Mouse (Mus musculus) heart, adult 2 months (tissue): ENCODE data around the gene Ppp2r5a. TPM values are rescaled to one million over a fixed set of nuclear protein-coding genes. Genes with fewer than 3 reads are reported as not detected.
A peak's percentile ranks its signal among the peaks of the same experiment; 100 is the strongest.

Experiments used
- DNase-seq, 2 experiments: peaks; one replicate each; pipeline ENCODE4 v3.0.0; 2021
- H3K27ac ChIP-seq: fragments of 200-600 bp; 2 replicates; pipeline ENCODE4 v1.8.1; 2022
- H3K27me3 ChIP-seq: fragments of 200-500 bp; 2 replicates; pipeline ENCODE4 v1.6.1; 2012; ENCODE audit warnings: mild to moderate bottlenecking, low read length, inconsistent platforms, mixed read lengths; ENCODE audit not compliant: control insufficient read depth, insufficient read depth
- H3K36me3 ChIP-seq: fragments of 200-500 bp; 2 replicates; pipeline ENCODE4 v1.6.1; 2012; ENCODE audit warnings: low read length, inconsistent platforms; ENCODE audit not compliant: control insufficient read depth, insufficient read depth
- H3K4me1 ChIP-seq: fragments of 200-500 bp; 2 replicates; pipeline ENCODE4 v1.6.1; 2011; ENCODE audit warnings: low read length; ENCODE audit not compliant: control insufficient read depth, insufficient read depth
- H3K4me3 ChIP-seq: fragments of 200-600 bp; 2 replicates; pipeline ENCODE4 v1.8.1; 2022
- H3K79me2 ChIP-seq: fragments of 200-500 bp; replicated peaks from 2 replicates; pipeline ENCODE4 v1.6.1; 2012; ENCODE audit warnings: mild to moderate bottlenecking, inconsistent platforms, low read length, moderate library complexity, mixed read lengths; ENCODE audit not compliant: control insufficient read depth, insufficient read depth
- H3K9ac ChIP-seq: fragments of 200-500 bp; 2 replicates; pipeline ENCODE4 v1.6.1; 2012; ENCODE audit warnings: low read depth, mild to moderate bottlenecking, control low read depth, inconsistent platforms, low read length, mixed read lengths
- CTCF ChIP-seq: fragments of 200-600 bp; IDR thresholded peaks from 2 replicates; pipeline ENCODE4 v1.8.1; 2022; ENCODE audit warnings: antibody characterized with exemption, mild to moderate bottlenecking, moderate library complexity
- EP300 ChIP-seq: fragments of 200-500 bp; IDR thresholded peaks from 2 replicates; pipeline ENCODE4 v1.6.1; 2011; ENCODE audit warnings: low read depth, low read length, control low read depth; ENCODE audit not compliant: insufficient read depth
- POLR2A ChIP-seq: fragments of 200-500 bp; IDR thresholded peaks from 2 replicates; pipeline ENCODE4 v1.6.1; 2011; ENCODE audit warnings: mild to moderate bottlenecking, low read depth, low read length, control low read depth; ENCODE audit not compliant: insufficient read depth
- WGBS: fragments of 180-500 bp; shearing (Covaris S2); methylation state at CpG from one replicate; pipeline ENCODE4 v1.1.7; 2018; 5-methylcytosine and 5-hydroxymethylcytosine counted together
- intact Hi-C: fragments of 180-260 bp; cut with DNase I; formaldehyde crosslinking; loops from one replicate; pipeline ENCODE4 v1.15.1; 2025
- polyA plus RNA-seq: library from polyadenylated mRNA; depleted of rRNA; stranded (reverse); fragments of >200 nt; gene quantifications from 2 replicates; pipeline ENCODE4 v1.2.3, GENCODE M21; 2012
- total RNA-seq, 2 experiments: library from RNA; stranded (reverse); gene quantifications; 2 replicates each; pipeline ENCODE4 v1.2.3; 2021

The Ppp2r5a gene
- total and polyA plus RNA-seq, 3 experiments = 53.7 to 110 (median 105) TPM

DNA sequence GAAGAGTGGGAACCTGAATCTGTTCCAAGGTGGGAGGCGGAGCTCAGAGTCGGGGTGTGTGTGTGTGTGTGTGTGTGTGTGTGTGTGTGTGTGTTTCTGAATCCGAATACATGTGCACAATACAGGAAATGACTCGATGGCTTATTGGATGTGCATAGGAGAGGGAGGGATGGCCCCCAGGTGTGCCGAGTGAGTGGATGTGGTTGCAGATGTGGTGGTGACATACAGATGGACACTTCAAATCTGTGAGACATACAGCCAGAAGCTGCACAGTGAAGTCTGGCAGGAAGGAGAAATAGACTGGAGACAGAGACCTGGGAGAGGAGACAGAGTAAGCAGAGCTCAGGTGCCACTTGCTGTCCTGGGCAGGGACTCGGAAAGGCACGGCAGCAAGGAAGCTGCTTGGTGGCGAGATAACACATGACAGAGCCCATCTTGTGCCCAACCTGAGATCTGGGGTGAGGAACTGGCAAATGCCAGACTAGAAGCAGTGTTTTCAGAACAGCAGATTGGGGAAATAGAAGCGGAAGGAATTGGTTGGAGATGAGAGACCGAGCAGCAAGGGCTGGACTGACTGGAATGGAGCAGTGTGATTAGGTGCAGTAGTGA, 1.8 kb upstream of the Ppp2r5a start:
- H3K79me2 ChIP-seq = no peaks in the 10 kb centered on the region
- H3K27ac ChIP-seq = no peak overlapping the region
- 67% methylated on average over 10 of the region's 10 CpGs for WGBS
- TF ChIP-seq EP300 (no peak), POLR2A (no peak), CTCF (no peak)
- no peaks in the 10 kb centered on the region for H3K4me1 ChIP-seq
- no peak overlapping the region for H3K4me3 ChIP-seq
- H3K27me3 ChIP-seq = no peaks in the 10 kb centered on the region
- H3K9ac ChIP-seq = no peak overlapping the region
- no peaks in the 10 kb centered on the region for H3K36me3 ChIP-seq
- intact Hi-C loops = no loop called here
- DNase-seq = no peak

DNA sequence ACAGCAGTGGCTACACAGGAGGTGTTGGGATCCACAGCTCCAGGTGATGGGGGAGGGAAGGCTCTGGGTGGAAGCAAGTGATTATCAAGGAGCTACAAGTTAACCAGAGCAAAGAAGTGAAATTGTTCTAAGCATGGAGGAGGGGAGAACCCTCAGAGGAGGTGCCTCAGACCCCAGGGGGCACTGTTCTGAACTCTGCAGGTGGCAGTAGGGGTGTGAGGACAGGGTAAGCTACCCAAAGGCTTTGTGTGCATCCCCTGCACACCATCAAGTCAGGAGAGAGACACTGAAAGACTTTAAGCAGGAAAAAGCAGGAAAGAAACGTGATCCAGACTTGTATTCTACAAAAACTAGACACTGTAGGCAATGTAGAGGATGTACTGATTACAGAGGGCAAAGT, 1.2 kb upstream of the Ppp2r5a start:
- no peak for DNase-seq
- no peaks in the 10 kb centered on the region for H3K36me3 ChIP-seq
- H3K27me3 ChIP-seq = no peaks in the 10 kb centered on the region
- H3K27ac ChIP-seq = no peak overlapping the region
- no peaks in the 10 kb centered on the region for H3K79me2 ChIP-seq
- 56% methylated on average over 1 of the region's 1 CpGs for WGBS
- H3K9ac ChIP-seq = no peak overlapping the region
- intact Hi-C loops = no loop called here
- H3K4me1 ChIP-seq = no peaks in the 10 kb centered on the region
- TF ChIP-seq CTCF = 0 out of 2 replicates have a peak, but pooled peaks have one; percentile 13
- no peak for TF ChIP-seq EP300
- TF ChIP-seq POLR2A = no peak
- no peak overlapping the region for H3K4me3 ChIP-seq

DNA sequence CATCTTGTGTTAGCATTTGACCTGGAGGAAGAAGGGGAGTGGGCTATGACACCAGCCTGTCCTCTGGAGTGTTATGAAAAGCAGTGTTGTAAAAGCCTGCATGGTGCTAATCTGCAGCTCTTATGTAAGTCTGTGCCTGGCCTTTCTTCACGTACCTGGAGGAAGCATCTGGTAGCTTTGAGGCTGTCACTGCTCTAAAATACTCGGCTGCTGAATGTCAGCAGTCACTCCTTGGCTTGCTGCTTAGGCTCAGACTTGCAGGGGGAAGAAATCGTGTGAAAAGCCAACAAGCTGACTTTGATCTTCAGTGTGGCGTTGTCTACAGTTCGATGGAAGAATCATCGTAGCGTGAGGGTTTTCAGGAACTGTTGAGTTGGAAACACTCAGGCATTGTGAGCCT, 566 bp downstream of the Ppp2r5a start:
- 48% methylated on average over 7 of the region's 7 CpGs for WGBS
- no peak overlapping the region for H3K27ac ChIP-seq
- H3K36me3 ChIP-seq = no peaks in the 10 kb centered on the region
- H3K4me1 ChIP-seq = peaks cover 2% of the 10 kb centered on the region; the same call in 1 of the 2 replicates
- intact Hi-C loops = no loop called here
- TF ChIP-seq EP300 (no peak), CTCF (no peak), POLR2A (no peak)
- H3K4me3 ChIP-seq = no peak overlapping the region
- DNase-seq = no peak
- no peaks in the 10 kb centered on the region for H3K79me2 ChIP-seq
- no peaks in the 10 kb centered on the region for H3K27me3 ChIP-seq
- H3K9ac ChIP-seq = no peak overlapping the region

DNA sequence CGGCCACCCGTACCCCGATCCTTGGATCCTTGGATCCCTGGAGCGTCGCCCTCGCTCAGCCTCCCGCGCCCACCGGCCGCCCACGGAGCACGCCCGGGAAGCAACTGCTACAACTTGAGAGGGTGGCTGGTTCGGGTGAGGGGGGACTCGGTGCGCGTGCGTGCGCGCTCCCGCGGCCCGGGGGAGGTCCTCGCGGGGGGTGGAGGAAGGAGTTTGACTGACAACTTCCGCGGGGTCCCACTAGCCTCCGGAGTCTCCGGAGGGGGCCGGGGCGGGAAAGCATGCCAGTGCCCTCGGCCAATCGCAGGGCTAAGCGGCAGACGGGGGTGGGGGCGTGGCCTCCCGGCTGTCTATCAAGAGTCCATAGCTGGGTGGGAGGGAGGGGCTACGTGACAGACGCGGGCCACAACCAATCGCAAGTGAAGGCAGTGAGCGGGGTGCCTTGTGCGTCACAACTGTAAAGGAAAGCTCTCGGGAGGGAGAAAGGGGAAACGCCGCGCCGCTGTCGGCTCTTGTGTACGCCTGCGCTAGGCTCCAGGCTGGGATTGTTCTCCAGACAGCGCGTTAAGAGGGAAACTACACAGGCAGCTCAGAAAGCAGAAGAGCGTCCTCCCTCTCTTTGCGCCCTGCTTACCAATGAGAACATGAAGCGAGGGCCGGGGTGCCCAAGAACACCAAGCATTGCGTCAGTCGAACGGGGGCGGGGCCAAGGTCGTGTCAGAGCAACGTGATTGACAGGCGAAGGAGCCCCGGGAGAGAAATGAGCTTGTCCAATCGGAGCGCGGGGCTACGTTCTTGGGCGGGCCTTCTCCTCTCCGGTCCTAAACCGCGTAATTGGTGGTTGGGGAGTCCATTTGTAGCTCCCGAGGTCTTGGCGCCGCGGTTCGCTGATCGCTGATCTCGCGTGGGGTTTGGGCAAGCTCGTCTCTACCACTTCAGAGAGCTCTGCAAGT, 5.9 kb downstream of the Ppp2r5a start:
- Histone ChIP-seq H3K27ac (peak overlapping the region; percentile 100), H3K4me1 (peaks cover 6% of the 10 kb centered on the region), H3K9ac (peak overlapping the region; percentile 86), H3K36me3 (peaks cover 4% of the 10 kb centered on the region; the same call in 1 of the 2 replicates), H3K4me3 (peak overlapping the region; percentile 85), H3K27me3 (no peaks in the 10 kb centered on the region), H3K79me2 (0 out of 2 replicates have a peak, but pooled peaks cover 2% of the 10 kb centered on the region)
- peak; percentile 99 to 100 for DNase-seq
- WGBS = under 1% methylated on average over 81 of the region's 82 CpGs
- TF ChIP-seq POLR2A (peak; percentile 95), CTCF (no peak), EP300 (peak; percentile 76; the same call in 1 of the 2 replicates)
- intact Hi-C loops = loop anchor here (2.0 to 10.0 kb wide), 2 partner anchors 172 to 214 kb away; no protein-coding TSS in a partner anchor

DNA sequence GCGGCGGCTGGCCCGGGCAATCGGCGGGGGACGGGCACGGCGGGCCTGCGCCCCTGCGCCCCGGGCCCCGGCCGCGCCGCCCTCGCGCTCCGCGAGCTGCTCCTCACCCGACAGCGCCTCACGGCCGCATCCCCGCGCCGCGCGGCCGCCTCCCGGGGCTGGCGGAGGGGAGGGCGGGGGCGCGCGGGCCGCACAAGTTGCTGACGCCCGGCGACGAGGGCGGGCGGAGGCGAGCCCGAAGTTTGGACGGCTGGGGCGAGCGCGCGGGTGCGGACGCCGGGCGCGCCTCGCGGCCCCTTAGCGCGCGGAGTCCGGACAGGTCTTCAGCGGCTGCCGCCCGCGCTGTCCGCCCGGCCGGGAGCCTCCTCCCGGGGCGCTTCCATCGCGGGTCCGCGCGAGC, 6.6 kb downstream of the Ppp2r5a start:
- peak in 1 of 2 experiments; percentile 88 for DNase-seq
- WGBS = under 1% methylated on average over 47 of the region's 74 CpGs
- H3K27ac ChIP-seq = peak overlapping the region; percentile 98

More for the DNA sequence above, 6.6 kb downstream of the Ppp2r5a start:
- H3K79me2 ChIP-seq = peaks cover 3% of the 10 kb centered on the region; the same call in 1 of the 2 replicates
- peaks cover 10% of the 10 kb centered on the region for H3K4me1 ChIP-seq
- no peaks in the 10 kb centered on the region for H3K27me3 ChIP-seq
- TF ChIP-seq POLR2A = no peak
- TF ChIP-seq EP300 = no peak
- no peak for TF ChIP-seq CTCF
- peak overlapping the region; percentile 86 for H3K9ac ChIP-seq
- peak overlapping the region; percentile 80 for H3K4me3 ChIP-seq
- peaks cover 9% of the 10 kb centered on the region for H3K36me3 ChIP-seq
- intact Hi-C loops = loop anchor here (2.0 to 10.0 kb wide), 2 partner anchors 172 to 214 kb away; no protein-coding TSS in a partner anchor
